Mouse (Mus musculus) intestine, postnatal 0 days (tissue): ENCODE data around the gene Lmod2. TPM values are rescaled to one million over a fixed set of nuclear protein-coding genes. Genes with fewer than 3 reads are reported as not detected.
A peak's percentile ranks its signal among the peaks of the same experiment; 100 is the strongest.

ENCODE experiments used
- ATAC-seq: fragments of 200-750 bp; cut with Nextera tagmentation; 2 replicates; pipeline ENCODE4 v1.8.0; 2017; ENCODE audit warnings: mild to moderate bottlenecking, moderate TSS enrichment, moderate library complexity
- H3K27ac ChIP-seq: fragments of 300-500 bp; sonication (generic); 2 replicates; pipeline ENCODE4 v1.5.1; 2014; ENCODE audit warnings: mild to moderate bottlenecking, low read depth, low read length, moderate library complexity
- H3K27me3 ChIP-seq: fragments of 300-500 bp; sonication (generic); replicated peaks from 2 replicates; pipeline ENCODE4 v1.6.1; 2014; ENCODE audit warnings: low read length, mixed read lengths; ENCODE audit not compliant: control insufficient read depth, insufficient read depth
- H3K36me3 ChIP-seq: fragments of 300-500 bp; sonication (generic); 2 replicates; pipeline ENCODE4 v1.6.1; 2014; ENCODE audit warnings: mild to moderate bottlenecking, moderate library complexity; ENCODE audit not compliant: control insufficient read depth, insufficient read depth
- H3K4me1 ChIP-seq: fragments of 300-500 bp; sonication (generic); replicated peaks from 2 replicates; pipeline ENCODE4 v1.6.1; 2014; ENCODE audit warnings: antibody characterized with exemption, low read length, mixed read lengths; ENCODE audit not compliant: control insufficient read depth, insufficient read depth
- H3K4me2 ChIP-seq: fragments of 300-500 bp; sonication (generic); replicated peaks from 2 replicates; pipeline ENCODE4 v1.6.1; 2014; ENCODE audit warnings: low read depth, mild to moderate bottlenecking, moderate library complexity
- H3K4me3 ChIP-seq: fragments of 300-500 bp; sonication (generic); 2 replicates; pipeline ENCODE4 v1.5.1; 2014; ENCODE audit warnings: low read depth, low read length
- H3K9ac ChIP-seq: fragments of 300-500 bp; sonication (generic); 2 replicates; pipeline ENCODE4 v1.6.1; 2014; ENCODE audit warnings: mild to moderate bottlenecking, low read depth, low read length
- H3K9me3 ChIP-seq: fragments of 300-500 bp; sonication (generic); 2 replicates; pipeline ENCODE4 v1.6.1; 2016; ENCODE audit warnings: mixed run types; ENCODE audit not compliant: control insufficient read depth
- CTCF ChIP-seq: sonication (generic); IDR thresholded peaks from 2 replicates; pipeline ENCODE4 v1.5.1; 2016; ENCODE audit warnings: low read depth, mild to moderate bottlenecking, control low read depth, antibody characterized with exemption, moderate library complexity
- WGBS: fragments of 180-500 bp; shearing (Covaris S2); extraction: QIAGEN DNeasy Blood & Tissue Kit; methylation state at CpG from one replicate; pipeline ENCODE4 v1.1.7; 2014; 5-methylcytosine and 5-hydroxymethylcytosine counted together
- polyA plus RNA-seq: library from polyadenylated mRNA; unstranded; fragments of >200 nt; fragmentation: Nextera tagmentation; extraction: Ambion mirVana; gene quantifications from 2 replicates; pipeline ENCODE4 v1.2.1, GENCODE M21; 2015

The Lmod2 gene
- polyA plus RNA-seq, result not detected in 2 replicates

DNA sequence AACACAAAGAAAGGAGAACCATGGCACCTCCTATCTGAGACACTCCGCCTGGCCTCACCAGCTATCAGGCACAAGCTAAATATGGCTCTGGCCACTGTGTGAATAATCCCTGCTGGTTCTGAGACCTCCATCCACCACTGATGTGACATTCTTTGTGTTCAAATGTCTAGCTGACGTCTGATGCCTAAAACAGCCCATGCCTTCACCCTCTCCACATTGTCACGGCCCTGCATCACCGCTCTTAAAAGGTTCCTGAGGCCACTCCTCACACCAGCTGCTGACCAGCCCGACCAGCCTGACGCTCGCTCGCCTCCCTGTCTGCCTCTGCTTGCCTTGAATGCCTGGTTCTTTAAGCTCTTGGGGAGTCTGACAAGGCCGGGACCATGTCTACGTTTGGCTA lies at the start of gene Lmod2:
TSS of gene Lmod2 (plus strand) at position 263 of the 400 bp plus-strand sequence.
- Histone ChIP-seq H3K4me3 (no peak within 1 kb of the TSS), H3K4me2 (no peak within 1 kb of the TSS), H3K9me3 (no peaks in the 10 kb centered on the region), H3K9ac (no peak within 1 kb of the TSS), H3K4me1 (no peaks in the 10 kb centered on the region), H3K27me3 (no peaks in the 10 kb centered on the region), H3K36me3 (no peaks in the 10 kb centered on the region), H3K27ac (no peak within 1 kb of the TSS)
- WGBS, result 83% methylated on average over 10 of the region's 10 CpGs
- no peak for TF ChIP-seq CTCF
- no peak for ATAC-seq

DNA sequence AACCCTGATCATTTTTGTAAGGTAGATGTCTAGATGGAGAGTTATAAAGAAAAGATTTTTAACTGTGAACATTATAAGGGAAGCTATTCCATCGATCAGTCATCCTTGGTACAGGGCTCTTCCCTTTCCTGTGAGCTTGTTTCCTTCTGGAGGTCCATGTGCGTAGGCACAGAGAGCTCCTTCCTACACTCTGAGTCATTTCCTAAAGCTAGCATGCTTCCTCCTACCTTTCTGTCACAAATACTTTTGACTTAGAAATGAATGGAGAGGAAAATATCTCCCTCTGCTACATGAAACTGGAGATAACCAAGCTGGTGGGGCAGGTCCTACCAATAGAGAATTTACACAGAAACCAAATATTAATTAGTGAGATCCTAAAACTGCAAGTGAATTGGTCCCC lies 47.8 kb upstream of the Lmod2 start:
- Histone ChIP-seq H3K4me3 (no peak overlapping the region), H3K9me3 (no peaks in the 10 kb centered on the region), H3K27me3 (no peaks in the 10 kb centered on the region), H3K36me3 (no peaks in the 10 kb centered on the region), H3K4me1 (no peaks in the 10 kb centered on the region), H3K27ac (no peak overlapping the region), H3K4me2 (no peak overlapping the region), H3K9ac (no peak overlapping the region)
- WGBS, result 81% methylated on average over 2 of the region's 2 CpGs
- ATAC-seq, result no peak
- TF ChIP-seq CTCF, result no peak

DNA sequence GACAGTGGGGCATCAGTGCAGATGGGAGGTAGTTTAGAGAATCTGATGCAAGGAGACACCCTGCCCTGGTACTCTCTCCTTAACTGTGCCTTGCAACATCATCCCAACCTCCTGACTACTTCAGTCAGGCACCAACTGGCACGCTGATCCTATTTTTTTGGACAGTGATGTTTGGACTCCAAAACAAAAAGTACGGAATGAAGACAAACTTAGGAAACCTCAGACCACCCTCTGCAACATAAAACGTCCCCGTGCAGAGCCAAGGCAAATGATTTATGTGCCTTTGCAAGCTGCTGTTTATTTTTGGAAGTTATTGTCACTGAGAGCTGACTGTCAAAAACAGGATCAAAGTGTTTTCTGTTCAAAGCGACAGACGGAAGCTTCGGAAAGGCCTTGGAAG lies 45.5 kb upstream of the Lmod2 start:
- no peak for TF ChIP-seq CTCF
- Histone ChIP-seq H3K27me3 (no peaks in the 10 kb centered on the region), H3K4me2 (no peak overlapping the region), H3K4me3 (no peak overlapping the region), H3K27ac (no peak overlapping the region), H3K9me3 (no peaks in the 10 kb centered on the region), H3K4me1 (no peaks in the 10 kb centered on the region), H3K36me3 (no peaks in the 10 kb centered on the region), H3K9ac (no peak overlapping the region)
- no peak for ATAC-seq
- WGBS, result 48% methylated on average over 7 of the region's 7 CpGs

DNA sequence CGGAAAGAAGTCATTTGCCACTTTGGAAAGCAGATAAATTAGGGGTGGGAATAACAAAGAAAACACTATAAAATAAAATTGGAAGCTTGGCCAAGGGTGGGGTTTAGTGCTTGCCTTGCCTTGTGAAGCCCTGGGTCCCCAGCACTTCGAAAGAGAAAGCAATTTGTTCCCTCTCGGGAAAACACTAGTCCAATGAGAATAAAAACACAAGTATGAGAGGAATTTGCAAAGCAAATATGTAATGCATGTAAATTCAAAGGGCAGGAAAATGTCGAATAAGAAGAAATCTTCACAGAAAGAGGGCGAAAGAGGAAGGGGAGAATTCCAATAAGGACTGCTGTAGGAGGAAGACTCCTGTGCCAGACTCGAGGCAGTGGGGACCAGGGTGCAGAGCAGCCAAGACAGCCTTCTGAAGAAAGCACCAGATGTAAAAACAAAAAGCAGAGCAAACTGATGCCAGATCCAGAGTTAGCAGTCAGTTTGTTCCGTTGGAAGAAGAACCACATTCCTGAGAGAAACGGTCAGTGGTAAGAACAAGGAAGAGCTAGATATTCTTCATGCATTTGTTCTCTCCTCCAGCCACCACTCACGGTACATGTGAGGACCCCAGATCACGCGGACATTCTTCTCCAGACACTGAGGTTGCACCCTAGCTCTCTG lies 43.0 kb upstream of the Lmod2 start:
- H3K27me3 ChIP-seq, result no peaks in the 10 kb centered on the region
- TF ChIP-seq CTCF, result no peak
- 0 out of 2 replicates have a peak overlapping the region, but pooled peaks have one; percentile 7 for H3K4me3 ChIP-seq
- H3K4me1 ChIP-seq, result no peaks in the 10 kb centered on the region
- no peak overlapping the region for H3K9ac ChIP-seq
- ATAC-seq, result no peak
- H3K27ac ChIP-seq, result no peak overlapping the region
- H3K36me3 ChIP-seq, result no peaks in the 10 kb centered on the region
- 48% methylated on average over 11 of the region's 11 CpGs for WGBS
- no peaks in the 10 kb centered on the region for H3K9me3 ChIP-seq
- peak overlapping the region; percentile 40 for H3K4me2 ChIP-seq

DNA sequence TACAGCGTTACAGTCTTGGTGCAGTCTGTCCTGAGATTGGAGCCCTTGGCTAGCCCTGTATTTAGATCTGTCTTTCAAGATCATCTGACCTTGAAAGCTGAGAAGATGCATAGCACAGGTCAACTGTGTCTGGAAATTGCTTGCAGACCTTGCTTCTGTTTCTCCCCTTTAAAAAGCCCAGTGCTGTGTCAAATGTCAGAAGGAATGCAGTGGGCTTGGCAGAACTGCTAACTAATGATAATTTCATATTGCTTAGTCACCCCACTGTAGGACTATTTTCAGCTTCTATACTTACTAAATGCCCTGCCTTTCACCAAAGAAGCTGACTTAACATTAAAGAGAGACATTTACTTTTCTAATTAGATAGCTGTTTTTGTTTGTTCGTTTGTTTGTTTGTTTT lies 42.1 kb upstream of the Lmod2 start:
- Histone ChIP-seq H3K9ac (no peak overlapping the region), H3K27ac (no peak overlapping the region), H3K4me1 (no peaks in the 10 kb centered on the region), H3K27me3 (no peaks in the 10 kb centered on the region), H3K9me3 (no peaks in the 10 kb centered on the region), H3K4me2 (no peak overlapping the region), H3K36me3 (no peaks in the 10 kb centered on the region), H3K4me3 (no peak overlapping the region)
- no peak for ATAC-seq
- 82% methylated on average over 2 of the region's 2 CpGs for WGBS
- TF ChIP-seq CTCF, result no peak

DNA sequence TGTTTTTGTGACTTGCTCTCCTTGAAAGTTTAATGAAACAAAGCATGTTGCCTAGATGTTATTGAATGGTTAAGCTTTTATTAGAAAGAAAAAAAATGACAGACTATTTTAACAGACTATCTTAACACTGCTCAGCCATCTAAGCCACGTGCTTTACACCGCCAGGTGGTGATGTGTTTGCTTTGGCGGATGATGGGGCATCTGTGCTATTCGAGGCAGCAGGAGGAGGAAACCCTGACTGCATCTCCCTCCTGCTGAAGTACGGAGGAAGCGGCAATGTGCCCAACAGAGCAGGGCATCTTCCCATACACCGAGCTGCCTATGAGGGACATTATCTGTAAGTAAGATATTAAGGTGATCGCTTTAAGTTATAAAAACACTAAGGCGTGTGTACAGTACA lies 33.5 kb upstream of the Lmod2 start:
- no peaks in the 10 kb centered on the region for H3K4me1 ChIP-seq
- H3K4me2 ChIP-seq, result no peak overlapping the region
- no peak for ATAC-seq
- WGBS, result 70% methylated on average over 9 of the region's 9 CpGs
- no peak overlapping the region for H3K4me3 ChIP-seq
- H3K27ac ChIP-seq, result no peak overlapping the region
- H3K9me3 ChIP-seq, result no peaks in the 10 kb centered on the region
- no peaks in the 10 kb centered on the region for H3K27me3 ChIP-seq
- H3K36me3 ChIP-seq, result no peaks in the 10 kb centered on the region
- H3K9ac ChIP-seq, result no peak overlapping the region
- TF ChIP-seq CTCF, result no peak

DNA sequence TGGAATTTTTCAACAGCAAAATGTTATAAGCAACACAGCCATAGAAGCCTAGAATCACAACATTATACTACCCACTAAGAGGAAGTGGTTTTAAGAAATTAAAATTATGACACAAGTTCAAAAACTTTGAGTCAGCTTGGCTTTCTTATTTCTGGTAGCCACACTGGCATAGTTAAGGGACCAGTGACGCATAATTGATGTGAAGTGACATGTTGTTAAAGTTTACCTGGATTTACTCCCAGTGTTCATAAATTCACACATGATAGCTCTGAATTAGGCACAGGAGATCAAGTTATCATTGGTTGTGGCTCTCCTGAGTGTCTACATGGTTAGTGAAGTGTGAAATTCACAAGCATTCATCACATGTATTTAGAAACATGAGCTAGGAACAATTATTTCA lies 32.7 kb upstream of the Lmod2 start:
- Histone ChIP-seq H3K9me3 (no peaks in the 10 kb centered on the region), H3K27ac (no peak overlapping the region), H3K4me1 (no peaks in the 10 kb centered on the region), H3K4me3 (no peak overlapping the region), H3K4me2 (no peak overlapping the region), H3K27me3 (no peaks in the 10 kb centered on the region), H3K9ac (no peak overlapping the region), H3K36me3 (no peaks in the 10 kb centered on the region)
- no peak for ATAC-seq
- WGBS, result 92% methylated on average over 1 of the region's 1 CpGs
- TF ChIP-seq CTCF, result no peak
